Mouse (Mus musculus) layer of hippocampus, adult 9-10 months (tissue): ENCODE data around the gene Zfp644.
A peak's percentile ranks its signal among the peaks of the same experiment; 100 is the strongest.

ENCODE experiments used
- DNase-seq: peaks from one replicate; pipeline ENCODE4 v3.0.0; 2022; ENCODE audit warnings: low spot score

Zfp644 gene

DNA sequence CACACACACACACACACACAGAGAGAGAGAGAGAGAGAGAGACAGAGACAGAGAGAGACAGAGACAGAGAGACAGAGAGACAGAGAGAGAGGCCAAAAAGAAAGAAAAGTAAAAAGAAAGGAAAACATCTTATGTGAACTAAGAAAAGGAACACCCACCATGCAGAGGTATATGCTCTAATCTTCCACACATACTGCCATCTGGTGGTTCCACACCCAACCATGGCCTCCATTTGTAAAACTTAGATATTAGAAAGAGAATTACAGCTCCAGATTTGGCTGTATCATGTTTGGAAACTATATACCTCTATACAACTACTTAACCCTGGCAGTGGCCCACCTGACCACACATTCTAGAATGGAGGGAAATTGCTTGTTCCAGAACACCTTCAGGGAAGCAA lies 102.7 kb downstream of the Zfp644 start:
- no peak for DNase-seq

DNA sequence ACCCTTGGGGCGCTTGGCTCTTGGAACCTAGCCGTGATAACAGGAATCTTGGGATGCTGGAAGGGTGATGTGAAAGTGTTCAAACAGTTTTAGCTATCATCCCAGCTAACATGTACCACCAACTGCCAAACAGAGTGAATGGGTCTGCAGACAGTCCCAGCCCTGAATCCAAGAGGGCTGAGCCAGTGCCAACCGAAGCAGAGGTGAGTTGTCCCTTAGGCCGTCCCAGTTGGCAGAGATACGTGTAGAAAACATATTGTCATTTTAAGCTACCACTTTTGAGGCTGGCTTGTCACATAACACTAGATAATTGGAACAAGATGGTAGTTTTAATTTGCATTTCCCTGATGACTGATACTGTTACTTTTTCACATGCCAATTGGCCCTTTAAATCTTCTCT lies 106.4 kb downstream of the Zfp644 start:
- DNase-seq = no peak

DNA sequence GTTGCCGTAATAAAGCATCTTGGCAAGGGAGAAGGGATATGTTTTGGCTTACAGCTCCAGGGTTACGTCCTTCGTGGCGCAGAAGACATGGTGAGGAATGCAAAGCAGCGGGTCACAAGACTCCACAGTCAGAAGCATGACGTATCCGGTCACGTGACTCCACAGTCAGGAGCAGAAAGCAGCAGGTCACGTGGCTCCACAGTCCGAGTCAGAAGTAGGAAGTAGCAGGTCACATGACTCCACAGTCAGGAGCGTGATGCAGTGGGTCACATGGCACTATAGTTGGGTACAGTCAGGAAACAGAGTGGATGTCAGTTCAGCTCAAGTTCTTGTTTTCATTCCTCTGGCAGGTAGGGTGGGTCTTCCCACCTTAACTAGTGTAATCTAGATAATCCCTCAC lies 107.4 kb downstream of the Zfp644 start:
- DNase-seq = no peak

- DNase-seq = no peak
Observed at GRCm38 (mm10) chr5:106589006-106589405, 108.1 kb downstream of the Zfp644 start.

- no peak for DNase-seq
Observed at GRCm38 (mm10) chr5:106580943-106581342, 116.1 kb downstream of the Zfp644 start.

DNA sequence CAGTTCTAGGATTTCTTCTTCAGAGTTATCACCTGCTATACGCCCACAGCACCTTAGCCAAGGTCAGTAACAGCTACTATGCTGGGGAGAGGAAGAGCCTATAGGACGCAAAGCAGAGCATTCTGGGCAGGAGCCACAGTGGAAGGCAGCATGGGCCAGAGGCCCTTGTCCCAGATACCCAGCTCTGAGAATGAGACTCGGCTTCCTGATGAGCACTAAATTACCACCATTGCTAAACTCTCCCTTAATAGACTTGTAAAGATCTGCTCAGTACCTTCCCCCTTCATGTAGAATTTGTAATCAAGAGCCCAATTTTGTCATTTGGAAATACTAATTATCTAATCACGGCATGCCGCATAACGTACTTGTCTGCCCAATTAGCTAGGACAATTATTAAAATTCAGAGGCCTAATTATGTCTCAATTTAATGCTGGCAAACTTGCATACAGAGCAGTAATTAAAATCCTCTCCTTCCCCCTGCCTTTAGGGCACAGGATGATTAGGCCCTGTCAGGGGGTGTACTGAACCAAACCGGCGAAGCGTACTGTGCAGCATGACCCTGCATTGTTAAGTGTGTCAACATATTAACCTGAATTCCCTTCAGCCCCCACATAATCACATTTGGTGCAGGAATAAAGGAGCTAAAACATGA lies 119.7 kb downstream of the Zfp644 start:
- no peak for DNase-seq

- DNase-seq = no peak
Observed at GRCm38 (mm10) chr5:106575098-106575497, 122.0 kb downstream of the Zfp644 start.

GRCm38 (mm10) chr5:106574560-106574946 lies 122.5 kb downstream of the Zfp644 start:
- DNase-seq = peak; percentile 44

DNA sequence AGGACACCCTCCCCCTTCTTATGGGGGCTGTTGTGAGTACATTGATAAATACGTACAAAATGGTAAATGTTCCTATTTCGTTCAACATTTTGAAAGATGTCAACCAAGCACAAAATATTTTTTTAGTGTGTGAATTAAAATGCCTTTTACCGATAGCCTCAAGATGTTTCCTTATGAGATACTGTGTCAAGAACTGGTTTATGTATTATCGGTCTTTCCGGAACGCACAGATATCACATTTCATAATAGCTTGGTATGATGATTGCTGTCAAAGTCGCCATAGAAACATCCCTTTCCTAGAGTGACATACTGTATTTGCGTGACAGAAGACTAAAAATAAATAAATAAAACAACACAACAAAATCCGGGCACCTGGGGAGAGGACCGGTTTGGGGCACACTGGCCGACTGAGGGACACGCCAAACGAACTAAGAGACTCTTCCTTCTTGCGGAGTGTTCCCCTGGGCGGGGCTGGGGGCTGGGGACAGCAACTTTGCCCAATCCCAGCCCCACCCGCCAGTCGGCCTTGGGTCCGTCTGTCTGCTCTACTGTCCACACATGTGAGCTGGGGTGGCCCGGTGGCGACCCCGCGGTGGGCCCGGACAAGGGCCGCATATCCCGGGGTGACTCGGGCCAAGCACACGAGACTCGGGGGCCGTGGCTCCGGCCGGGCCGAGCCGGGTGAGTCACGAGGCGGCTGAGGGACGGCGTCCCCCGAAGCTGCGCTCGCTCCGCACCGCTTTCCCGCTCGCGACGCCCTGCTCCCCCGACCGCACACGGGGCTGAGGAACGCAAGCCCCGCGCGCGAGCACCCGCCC lies 123.1 kb downstream of the Zfp644 start:
- DNase-seq = no peak
